Mouse (Mus musculus) erythroblast, embryonic 14.5 days (primary cell): ENCODE measurements around the gene Fam104a. TPM values are rescaled to one million over a fixed set of nuclear protein-coding genes. Genes with fewer than 3 reads are reported as not detected.
A peak's percentile ranks its signal among the peaks of the same experiment; 100 is the strongest.

Experiments
- H3K27me3 ChIP-seq: 2 replicates; pipeline ENCODE4 v1.6.1; 2012; ENCODE audit warnings: inconsistent platforms; ENCODE audit not compliant: control insufficient read depth
- H3K36me3 ChIP-seq: 2 replicates; pipeline ENCODE4 v1.6.1; 2012; ENCODE audit warnings: mild to moderate bottlenecking, inconsistent platforms; ENCODE audit not compliant: control insufficient read depth
- H3K4me1 ChIP-seq: 2 replicates; pipeline ENCODE4 v1.6.1; 2012; ENCODE audit warnings: inconsistent platforms; ENCODE audit not compliant: control insufficient read depth
- H3K4me3 ChIP-seq: replicated peaks from 2 replicates; pipeline ENCODE3; 2012; ENCODE audit warnings: moderate library complexity, mild to moderate bottlenecking, inconsistent platforms
- H3K9me3 ChIP-seq: 2 replicates; pipeline ENCODE4 v1.6.1; 2012; ENCODE audit warnings: low read length, inconsistent platforms, mixed read lengths; ENCODE audit not compliant: control insufficient read depth
- GATA1 ChIP-seq: IDR thresholded peaks from 2 replicates; pipeline ENCODE4 v1.6.1; 2012; ENCODE audit warnings: low read length, inconsistent platforms, mixed read lengths
- TAL1 ChIP-seq: IDR thresholded peaks from 3 replicates; pipeline ENCODE4 v1.6.1; 2012; ENCODE audit warnings: low read length, inconsistent platforms, mixed read lengths
- polyA plus RNA-seq: library from polyadenylated mRNA; stranded (reverse); fragments of >175 nt; gene quantifications from 2 replicates; pipeline ENCODE4 v1.2.3, GENCODE M21; 2012

Fam104a gene
- polyA plus RNA-seq, 1 experiment = 53.9 TPM

- Histone ChIP-seq H3K4me3 (peak within 1 kb of the TSS; percentile 91), H3K36me3 (peaks cover 37% of the 10 kb centered on the region), H3K4me1 (peaks cover 44% of the 10 kb centered on the region), H3K27me3 (peaks cover 3% of the 10 kb centered on the region), H3K9me3 (no peaks in the 10 kb centered on the region)
- TF ChIP-seq TAL1 (no peak), GATA1 (no peak)
Observed at GRCm38 (mm10) chr11:113649353-113650210, 34.4 kb downstream of the Fam104a start, which contains the start of gene Slc39a11. TSS of gene Slc39a11 (minus strand) at chr11:113650079.

- Histone ChIP-seq H3K4me1 (peaks cover 44% of the 10 kb centered on the region), H3K27me3 (peaks cover 3% of the 10 kb centered on the region), H3K4me3 (peak within 1 kb of the TSS; percentile 91), H3K36me3 (peaks cover 30% of the 10 kb centered on the region), H3K9me3 (no peaks in the 10 kb centered on the region)
- TF ChIP-seq GATA1 = no peak
- no peak for TF ChIP-seq TAL1
Observed at GRCm38 (mm10) chr11:113648690-113649352, 35.1 kb downstream of the Fam104a start, which contains the start of gene Cog1. TSS of gene Cog1 (plus strand) at chr11:113649169.

DNA sequence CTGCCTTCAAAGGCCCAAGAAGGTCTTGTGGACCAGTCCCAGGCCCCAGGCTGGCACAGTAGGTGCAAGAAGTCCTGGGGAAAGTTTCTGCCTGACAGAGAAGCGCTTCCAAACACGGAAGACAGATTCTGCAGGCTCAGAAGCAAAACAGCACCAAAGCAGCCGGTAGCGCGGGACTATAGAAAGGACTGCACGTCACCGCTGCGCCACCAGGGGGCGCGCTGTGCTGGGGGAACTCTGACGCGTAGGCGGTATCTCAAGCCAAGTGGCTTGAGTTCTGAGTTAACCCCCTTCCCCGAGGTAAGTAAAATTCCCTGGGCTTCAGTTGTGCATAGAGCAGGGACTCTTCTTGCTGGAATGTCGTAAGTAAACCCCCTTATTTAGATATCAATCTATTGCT, 35.8 kb downstream of the Fam104a start:
- Histone ChIP-seq H3K4me1 (peaks cover 44% of the 10 kb centered on the region), H3K27me3 (peaks cover 3% of the 10 kb centered on the region), H3K9me3 (no peaks in the 10 kb centered on the region), H3K36me3 (peaks cover 23% of the 10 kb centered on the region), H3K4me3 (peak overlapping the region; percentile 91)
- TF ChIP-seq TAL1 (no peak), GATA1 (no peak)

GRCm38 (mm10) chr11:113645181-113645580, 38.8 kb downstream of the Fam104a start:
- no peaks in the 10 kb centered on the region for H3K36me3 ChIP-seq
- 0 out of 2 replicates have a peak, but pooled peaks cover under 1% of the 10 kb centered on the region for H3K9me3 ChIP-seq
- H3K4me1 ChIP-seq = peaks cover 20% of the 10 kb centered on the region
- H3K4me3 ChIP-seq = no peak overlapping the region
- TF ChIP-seq GATA1 = no peak
- TF ChIP-seq TAL1 = no peak
- peaks cover 3% of the 10 kb centered on the region for H3K27me3 ChIP-seq

DNA sequence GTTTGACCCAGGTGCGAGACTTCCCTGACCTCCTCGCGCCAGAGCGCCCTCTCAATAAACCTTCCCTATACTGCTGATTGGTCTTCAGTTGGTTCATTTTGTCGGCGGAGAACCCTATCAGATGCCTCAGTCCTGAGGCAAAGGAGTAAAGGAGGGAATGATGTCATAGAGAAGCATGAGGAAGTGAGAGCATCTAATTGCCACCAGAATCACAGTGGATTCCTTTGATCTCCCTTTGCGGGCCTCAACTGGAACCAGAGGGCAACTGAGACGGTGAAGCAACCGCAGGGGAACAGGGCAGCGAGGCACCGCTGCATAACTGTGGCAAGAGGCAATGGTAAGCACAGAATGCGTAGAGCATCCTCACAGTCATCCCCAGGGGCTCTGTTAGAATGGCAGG, 45.3 kb downstream of the Fam104a start:
- Histone ChIP-seq H3K4me3 (no peak overlapping the region), H3K27me3 (no peaks in the 10 kb centered on the region), H3K36me3 (no peaks in the 10 kb centered on the region), H3K4me1 (no peaks in the 10 kb centered on the region), H3K9me3 (peaks cover 9% of the 10 kb centered on the region; the same call in 1 of the 2 replicates)
- TF ChIP-seq TAL1 (no peak), GATA1 (no peak)

DNA sequence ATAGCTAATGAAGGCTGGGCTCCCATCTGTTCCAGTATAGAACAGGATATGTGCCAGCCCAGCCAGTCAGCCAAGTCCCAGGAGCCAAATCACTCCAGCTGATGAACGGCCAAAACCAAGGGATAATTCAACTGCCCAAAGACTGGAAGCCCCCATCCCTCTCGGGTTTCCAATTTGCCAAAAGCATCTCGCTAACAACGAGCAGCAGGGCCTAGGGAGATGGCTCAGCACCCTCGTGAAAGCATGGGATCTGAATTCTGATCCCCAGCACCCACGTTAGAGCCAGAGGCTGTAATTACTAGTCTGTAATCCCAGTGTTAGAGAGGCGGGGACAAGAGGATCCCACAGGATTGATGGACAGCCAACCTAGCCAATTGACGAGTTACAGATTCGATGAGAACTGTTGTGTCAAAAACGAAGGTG, 49.2 kb downstream of the Fam104a start:
- TF ChIP-seq GATA1 (no peak), TAL1 (no peak)

DNA sequence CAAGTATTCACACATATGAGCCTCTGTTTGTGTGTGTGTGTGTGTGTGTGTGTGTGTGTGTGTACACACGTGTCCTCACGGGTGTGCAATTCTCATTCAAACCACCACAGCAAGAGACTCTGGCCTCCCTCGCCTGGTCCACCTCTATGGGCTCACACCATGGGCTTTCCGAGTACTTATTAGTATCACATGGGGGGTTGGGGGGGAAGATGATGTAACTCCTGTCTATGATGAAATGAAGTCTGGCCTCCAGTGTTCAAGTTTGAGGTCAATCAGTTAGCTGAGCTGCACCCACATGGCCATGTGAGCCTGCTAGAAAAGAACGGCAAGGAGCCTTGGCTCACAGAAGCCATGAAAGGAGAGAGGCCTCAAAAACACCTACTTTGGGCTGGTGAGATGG, 50.6 kb downstream of the Fam104a start:
- TF ChIP-seq GATA1 (no peak), TAL1 (no peak)
- Histone ChIP-seq H3K4me1 (no peaks in the 10 kb centered on the region), H3K36me3 (no peaks in the 10 kb centered on the region), H3K9me3 (peaks cover 3% of the 10 kb centered on the region; the same call in 1 of the 2 replicates), H3K4me3 (no peak overlapping the region), H3K27me3 (no peaks in the 10 kb centered on the region; the same call in 1 of the 2 replicates)

More for the DNA sequence above, 49.2 kb downstream of the Fam104a start:
- no peaks in the 10 kb centered on the region for H3K4me1 ChIP-seq
- H3K27me3 ChIP-seq = no peaks in the 10 kb centered on the region; the same call in 1 of the 2 replicates
- no peaks in the 10 kb centered on the region for H3K36me3 ChIP-seq
- H3K9me3 ChIP-seq = peaks cover 6% of the 10 kb centered on the region; the same call in 1 of the 2 replicates
- H3K4me3 ChIP-seq = no peak overlapping the region

- no peak overlapping the region for H3K4me3 ChIP-seq
- TF ChIP-seq TAL1 = no peak
- TF ChIP-seq GATA1 = no peak
- no peaks in the 10 kb centered on the region for H3K36me3 ChIP-seq
- H3K27me3 ChIP-seq = no peaks in the 10 kb centered on the region; the same call in 1 of the 2 replicates
- H3K4me1 ChIP-seq = no peaks in the 10 kb centered on the region
- no peaks in the 10 kb centered on the region for H3K9me3 ChIP-seq
Observed at GRCm38 (mm10) chr11:113632303-113632702, 51.7 kb downstream of the Fam104a start.

- Histone ChIP-seq H3K27me3 (no peaks in the 10 kb centered on the region; the same call in 1 of the 2 replicates), H3K4me1 (no peaks in the 10 kb centered on the region), H3K9me3 (no peaks in the 10 kb centered on the region), H3K4me3 (no peak overlapping the region), H3K36me3 (no peaks in the 10 kb centered on the region)
- no peak for TF ChIP-seq TAL1
Observed at GRCm38 (mm10) chr11:113631862-113632261, 52.1 kb downstream of the Fam104a start.
